9 mouse cellular contexts compared by ENCODE assay signal in genomic region chr11:117091845-117092244, GRCm38 (mm10). TPM values are rescaled to one million over a fixed set of nuclear protein-coding genes. Genes with fewer than 3 reads are reported as not detected.
DNase-seq lines count a peak whose midpoint lies in the region; ATAC-seq and TF ChIP-seq lines count a peak whose summit lies in the region.
"Had no signal": no experiment of that assay in that cellular context is flagged by ENCODE, and none has a peak within 500 bp of the region (broad histone marks: within the 10 kb centered on the region; RNA-seq: fewer than 3 reads in every experiment).

No protein-coding gene starts in this region.

- H3K27ac ChIP-seq in embryonic facial prominence, embryonic 15.5 days (replicated peaks): peak overlapping the region; percentile 71
- no peak overlapping the region for H3K27ac ChIP-seq in hindbrain, embryonic 14.5 days
- no peak overlapping the region for H3K27ac ChIP-seq in liver, embryonic 11.5 days (ENCODE audit: low read depth, low read length)
- H3K27ac ChIP-seq in small intestine, adult 2 months (ENCODE audit: insufficient read depth, low read depth, low read length): peak overlapping the region; percentile 25
- H3K27ac ChIP-seq: liver, embryonic 15.5 days had no signal

- H3K4me2 ChIP-seq in embryonic facial prominence, embryonic 15.5 days (replicated peaks): peak overlapping the region; percentile 42
- H3K4me2 ChIP-seq in hindbrain, embryonic 14.5 days (replicated peaks): peak overlapping the region; percentile 31
- peak overlapping the region; percentile 38 for H3K4me2 ChIP-seq in liver, embryonic 11.5 days
- H3K4me2 ChIP-seq: liver, embryonic 15.5 days had no signal

- H3K27me3 ChIP-seq in embryonic facial prominence, embryonic 15.5 days: no peaks in the 10 kb centered on the region
- no peaks in the 10 kb centered on the region for H3K27me3 ChIP-seq in hindbrain, embryonic 14.5 days (ENCODE audit: control insufficient read depth, insufficient read depth, low read length)
- H3K27me3 ChIP-seq in liver, embryonic 11.5 days (replicated peaks; ENCODE audit: control insufficient read depth, insufficient read depth, low read length): peaks cover 9% of the 10 kb centered on the region
- H3K27me3 ChIP-seq in small intestine, adult 2 months (ENCODE audit: control insufficient read depth, insufficient read depth, low read length): no peaks in the 10 kb centered on the region

- H3K9me3 ChIP-seq in embryonic facial prominence, embryonic 15.5 days (replicated peaks): no peaks in the 10 kb centered on the region
- H3K9me3 ChIP-seq in hindbrain, embryonic 14.5 days (ENCODE audit: control insufficient read depth, low read length): no peaks in the 10 kb centered on the region
- H3K9me3 ChIP-seq in liver, embryonic 11.5 days (ENCODE audit: control insufficient read depth, low read length): no peaks in the 10 kb centered on the region
- H3K9me3 ChIP-seq: liver, embryonic 15.5 days had no signal

- WGBS in embryonic facial prominence, embryonic 15.5 days: 4% methylated on average over 22 of the region's 22 CpGs
- 8% methylated on average over 22 of the region's 22 CpGs for WGBS in hindbrain, embryonic 14.5 days
- WGBS in liver, embryonic 11.5 days: 18% methylated on average over 22 of the region's 22 CpGs
- WGBS in small intestine, adult 2 months: 53% methylated on average over 22 of the region's 22 CpGs

- H3K4me3 ChIP-seq in embryonic facial prominence, embryonic 15.5 days (replicated peaks): peak overlapping the region; percentile 13
- H3K4me3 ChIP-seq in hindbrain, embryonic 14.5 days (replicated peaks; ENCODE audit: low read length): no peak overlapping the region
- H3K4me3 ChIP-seq in liver, embryonic 11.5 days (ENCODE audit: low read depth, low read length): no peak overlapping the region
- peak overlapping the region; percentile 13 for H3K4me3 ChIP-seq in small intestine, adult 2 months (ENCODE audit: low read depth, low read length)
- H3K4me3 ChIP-seq: liver, embryonic 15.5 days had no signal

- H3K4me1 ChIP-seq in embryonic facial prominence, embryonic 15.5 days: peaks cover 67% of the 10 kb centered on the region
- peaks cover 10% of the 10 kb centered on the region; the same call in 1 of the 2 replicates for H3K4me1 ChIP-seq in hindbrain, embryonic 14.5 days (replicated peaks; ENCODE audit: control insufficient read depth, insufficient read depth, low read length)
- peaks cover 33% of the 10 kb centered on the region for H3K4me1 ChIP-seq in liver, embryonic 11.5 days (replicated peaks; ENCODE audit: control insufficient read depth, insufficient read depth, low read length)
- peaks cover 29% of the 10 kb centered on the region for H3K4me1 ChIP-seq in small intestine, adult 2 months (ENCODE audit: control insufficient read depth, insufficient read depth, insufficient read length, low read length)

- TF ChIP-seq CTCF in small intestine, adult 2 months (IDR thresholded peaks at IDR 0.05; ENCODE audit: extremely low read depth, insufficient read length, insufficient replicate concordance, low read depth, low read length): no peak

- H3K36me3 ChIP-seq in embryonic facial prominence, embryonic 15.5 days: no peaks in the 10 kb centered on the region
- no peaks in the 10 kb centered on the region for H3K36me3 ChIP-seq in hindbrain, embryonic 14.5 days (replicated peaks; ENCODE audit: control insufficient read depth, insufficient read depth)
- H3K36me3 ChIP-seq in liver, embryonic 11.5 days (ENCODE audit: control insufficient read depth, insufficient read depth, low read length): no peaks in the 10 kb centered on the region
- H3K36me3 ChIP-seq in small intestine, adult 2 months (ENCODE audit: control insufficient read depth, insufficient read depth, low read length): no peaks in the 10 kb centered on the region
- H3K36me3 ChIP-seq: liver, embryonic 15.5 days had no signal

- no peak for TF ChIP-seq POLR2A in small intestine, adult 2 months (IDR thresholded peaks at IDR 0.05; ENCODE audit: low read depth, low read length)

- ATAC-seq in embryonic facial prominence, embryonic 15.5 days (ENCODE audit: insufficient number of reproducible peaks, low FRiP score, low TSS enrichment, low read depth): peak; percentile 66
- no peak for ATAC-seq in hindbrain, embryonic 14.5 days (ENCODE audit: low FRiP score)
- no peak for ATAC-seq in liver, embryonic 11.5 days (replicated peaks; ENCODE audit: low FRiP score)
- ATAC-seq in frontal cortex, adult (ENCODE audit: low TSS enrichment): no peak

- no peak overlapping the region for H3K9ac ChIP-seq in embryonic facial prominence, embryonic 15.5 days
- H3K9ac ChIP-seq in hindbrain, embryonic 14.5 days: no peak overlapping the region
- H3K9ac ChIP-seq in liver, embryonic 11.5 days (ENCODE audit: low read depth, low read length): no peak overlapping the region; the same call in 1 of the 2 replicates
- H3K9ac ChIP-seq: liver, embryonic 15.5 days had no signal

- intact Hi-C loops in left cerebral cortex, postnatal 36 days (cut with DNase I): no loop called here

- DNase-seq in ES-CJ7 (ENCODE audit: low read depth, low spot score): peak; percentile 96
- DNase-seq in hindbrain, embryonic 14.5 days (ENCODE audit: low spot score): no peak
- no peak for DNase-seq in liver, embryonic 11.5 days (ENCODE audit: low spot score)
- no peak for DNase-seq in left cerebral cortex, postnatal 36 days (ENCODE audit: low spot score in 2 of 2)
- DNase-seq in left cerebral cortex, adult 8-10 months (ENCODE audit: low spot score in 2 of 2): no peak

RNA-seq across cellular contexts. Expression of gene Sec14l1, which starts 23.1 kb away (rescaled TPM):
- polyA plus RNA-seq in embryonic facial prominence, embryonic 15.5 days (2015; fragmentation: Nextera tagmentation; extraction: Ambion mirVana): 61.4 and 69.3 TPM in 2 replicates
- 41.2 and 41.9 TPM in 2 replicates for polyA plus RNA-seq in hindbrain, embryonic 14.5 days (2014; fragmentation: Nextera tagmentation; extraction: Ambion mirVana)
- 20.9 and 22.8 TPM in 2 replicates for polyA plus RNA-seq in liver, embryonic 11.5 days (2014; fragmentation: Nextera tagmentation; extraction: Ambion mirVana)
- polyA plus RNA-seq in small intestine, adult 2 months (2012; rRNA removed): 32.6 and 49.2 TPM in 2 replicates
- total RNA-seq in left cerebral cortex, postnatal 36 days (2021): 100 to 1,000 TPM; 210 to 217 TPM
- total RNA-seq in left cerebral cortex, adult 8-10 months (2022): 100 to 1,000 TPM; 236 to 279 (median 240) TPM

Comparison
In these comparisons a context has a peak if more than half of its experiments do, and no peak if none do; other contexts are left out.
1. H3K27ac ChIP-seq: peak in embryonic facial prominence, embryonic 15.5 days (single experiment) and small intestine, adult 2 months (single experiment); none in hindbrain, embryonic 14.5 days (single experiment) and liver, embryonic 11.5 days (single experiment).
2. H3K4me3 ChIP-seq: peak in embryonic facial prominence, embryonic 15.5 days (single experiment) and small intestine, adult 2 months (single experiment); none in hindbrain, embryonic 14.5 days (single experiment) and liver, embryonic 11.5 days (single experiment).
3. Peak in every context shown above with its lines, with median percentiles within 50 percentile points of each other: H3K4me2 ChIP-seq.